Mouse (Mus musculus) forebrain, embryonic 13.5 days (tissue): ENCODE data around the gene Dnm3. TPM values are rescaled to one million over a fixed set of nuclear protein-coding genes. Genes with fewer than 3 reads are reported as not detected.

Experiments
- ATAC-seq: fragments of 200-750 bp; cut with Nextera tagmentation; 2 replicates; pipeline ENCODE4 v1.8.0; 2017
- H3K27ac ChIP-seq: fragments of 300-500 bp; sonication (generic); 2 replicates; pipeline ENCODE4 v1.5.1; 2015; ENCODE audit warnings: inconsistent platforms, mild to moderate bottlenecking, moderate library complexity
- H3K27me3 ChIP-seq: fragments of 300-500 bp; sonication (generic); 2 replicates; pipeline ENCODE4 v1.6.1; 2015; ENCODE audit warnings: mild to moderate bottlenecking, inconsistent platforms
- H3K36me3 ChIP-seq: fragments of 300-500 bp; sonication (generic); 2 replicates; pipeline ENCODE4 v1.6.1; 2015; ENCODE audit warnings: mild to moderate bottlenecking, inconsistent platforms; ENCODE audit not compliant: poor library complexity, severe bottlenecking
- H3K4me1 ChIP-seq: fragments of 300-500 bp; sonication (generic); 2 replicates; pipeline ENCODE4 v1.6.1; 2015; ENCODE audit warnings: inconsistent platforms
- H3K4me2 ChIP-seq: fragments of 300-500 bp; sonication (generic); 2 replicates; pipeline ENCODE4 v1.6.1; 2015; ENCODE audit warnings: inconsistent platforms, mild to moderate bottlenecking, moderate library complexity
- H3K4me3 ChIP-seq: fragments of 300-500 bp; sonication (generic); 2 replicates; pipeline ENCODE4 v1.5.1; 2015; ENCODE audit warnings: mild to moderate bottlenecking, inconsistent platforms
- H3K9ac ChIP-seq: fragments of 300-500 bp; sonication (generic); 2 replicates; pipeline ENCODE4 v1.6.1; 2015; ENCODE audit warnings: mild to moderate bottlenecking, inconsistent platforms
- H3K9me3 ChIP-seq: fragments of 300-500 bp; sonication (generic); replicated peaks from 2 replicates; pipeline ENCODE4 v1.6.1; 2016; ENCODE audit warnings: inconsistent platforms
- WGBS: fragments of 180-500 bp; shearing (Covaris S2); methylation state at CpG from one replicate; pipeline ENCODE4 v1.1.7; 2015; 5-methylcytosine and 5-hydroxymethylcytosine counted together
- polyA plus RNA-seq: library from polyadenylated mRNA; unstranded; fragments of >200 nt; fragmentation: Nextera tagmentation; extraction: Ambion mirVana; gene quantifications from 2 replicates; pipeline ENCODE4 v1.2.1, GENCODE M21; 2015

Gene Dnm3
- polyA plus RNA-seq, 1 experiment from 2014 or later = 15.1 TPM

DNA sequence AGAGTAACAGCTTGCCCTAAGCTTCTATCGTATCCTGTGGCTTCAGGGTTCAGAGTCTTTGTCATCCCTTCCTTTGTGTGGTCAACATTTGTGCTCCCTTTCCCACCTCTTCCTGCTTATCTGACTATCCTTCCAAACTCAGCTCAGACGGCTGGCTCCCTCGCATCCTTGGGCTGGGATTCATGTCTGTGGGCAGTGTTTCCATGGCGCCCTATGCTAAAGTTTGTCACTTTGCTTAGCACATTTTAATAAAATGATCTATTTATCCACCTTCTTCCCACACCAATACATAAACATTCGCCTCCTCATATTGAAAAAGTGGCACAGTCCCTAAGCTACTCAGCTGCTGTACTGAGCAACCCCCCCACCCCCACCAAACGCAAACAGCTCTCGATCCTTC is 165.7 kb downstream of the Dnm3 start:
- Histone ChIP-seq H3K9ac (no peak overlapping the region), H3K9me3 (no peaks in the 10 kb centered on the region), H3K4me2 (no peak overlapping the region), H3K4me1 (0 out of 2 replicates have a peak, but pooled peaks cover 3% of the 10 kb centered on the region), H3K27me3 (no peaks in the 10 kb centered on the region), H3K27ac (no peak overlapping the region), H3K4me3 (no peak overlapping the region), H3K36me3 (no peaks in the 10 kb centered on the region)
- no peak for ATAC-seq
- 81% methylated on average over 7 of the region's 7 CpGs for WGBS

DNA sequence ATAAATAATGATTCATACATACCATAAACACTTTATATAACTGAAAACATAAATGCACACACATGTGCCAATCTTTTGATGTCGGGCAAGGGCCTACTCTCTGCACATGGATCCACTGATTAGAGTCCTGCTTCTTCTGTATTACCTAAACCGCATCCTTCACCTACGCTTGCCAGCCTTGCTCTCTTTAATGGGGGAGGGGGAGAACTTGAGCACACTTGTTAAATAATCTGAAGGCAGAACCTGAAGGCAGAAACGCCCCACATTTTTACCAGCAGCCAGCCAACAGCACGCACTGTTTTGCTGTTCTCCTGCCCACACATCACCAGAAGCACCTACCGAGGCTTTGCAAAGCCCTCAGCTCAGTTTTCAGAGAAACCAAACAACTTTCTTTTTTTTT is 172.6 kb downstream of the Dnm3 start:
- H3K9me3 ChIP-seq = no peaks in the 10 kb centered on the region
- 83% methylated on average over 6 of the region's 6 CpGs for WGBS
- no peak overlapping the region for H3K4me3 ChIP-seq
- 0 out of 2 replicates have a peak, but pooled peaks cover 4% of the 10 kb centered on the region for H3K4me1 ChIP-seq
- H3K27ac ChIP-seq = no peak overlapping the region
- no peaks in the 10 kb centered on the region for H3K36me3 ChIP-seq
- ATAC-seq = no peak
- no peak overlapping the region for H3K4me2 ChIP-seq
- H3K9ac ChIP-seq = no peak overlapping the region
- no peaks in the 10 kb centered on the region for H3K27me3 ChIP-seq

DNA sequence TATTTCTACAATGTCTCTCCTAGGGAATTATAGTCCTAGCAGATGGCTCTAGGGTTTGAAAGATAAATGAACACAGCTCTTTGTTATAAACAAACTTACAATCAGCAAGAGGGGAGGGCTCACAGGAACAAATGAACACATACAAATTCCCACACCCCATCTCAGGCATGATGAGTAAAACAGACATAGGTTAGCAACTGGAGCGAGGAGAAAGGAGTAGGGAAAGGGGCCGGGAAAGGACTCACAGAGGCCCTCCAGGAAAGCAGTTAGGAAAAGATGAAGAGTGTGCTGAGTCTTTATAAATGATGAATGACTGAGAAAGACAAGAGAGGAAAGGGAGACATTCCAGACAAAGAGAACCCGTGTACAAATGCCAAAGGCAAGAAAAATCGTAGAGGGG is 175.4 kb downstream of the Dnm3 start:
- Histone ChIP-seq H3K4me1 (peaks cover 4% of the 10 kb centered on the region; the same call in 1 of the 2 replicates), H3K36me3 (no peaks in the 10 kb centered on the region), H3K4me2 (no peak overlapping the region), H3K27me3 (no peaks in the 10 kb centered on the region), H3K27ac (no peak overlapping the region), H3K4me3 (no peak overlapping the region), H3K9ac (no peak overlapping the region), H3K9me3 (no peaks in the 10 kb centered on the region)
- 53% methylated on average over 4 of the region's 4 CpGs for WGBS
- ATAC-seq = no peak

DNA sequence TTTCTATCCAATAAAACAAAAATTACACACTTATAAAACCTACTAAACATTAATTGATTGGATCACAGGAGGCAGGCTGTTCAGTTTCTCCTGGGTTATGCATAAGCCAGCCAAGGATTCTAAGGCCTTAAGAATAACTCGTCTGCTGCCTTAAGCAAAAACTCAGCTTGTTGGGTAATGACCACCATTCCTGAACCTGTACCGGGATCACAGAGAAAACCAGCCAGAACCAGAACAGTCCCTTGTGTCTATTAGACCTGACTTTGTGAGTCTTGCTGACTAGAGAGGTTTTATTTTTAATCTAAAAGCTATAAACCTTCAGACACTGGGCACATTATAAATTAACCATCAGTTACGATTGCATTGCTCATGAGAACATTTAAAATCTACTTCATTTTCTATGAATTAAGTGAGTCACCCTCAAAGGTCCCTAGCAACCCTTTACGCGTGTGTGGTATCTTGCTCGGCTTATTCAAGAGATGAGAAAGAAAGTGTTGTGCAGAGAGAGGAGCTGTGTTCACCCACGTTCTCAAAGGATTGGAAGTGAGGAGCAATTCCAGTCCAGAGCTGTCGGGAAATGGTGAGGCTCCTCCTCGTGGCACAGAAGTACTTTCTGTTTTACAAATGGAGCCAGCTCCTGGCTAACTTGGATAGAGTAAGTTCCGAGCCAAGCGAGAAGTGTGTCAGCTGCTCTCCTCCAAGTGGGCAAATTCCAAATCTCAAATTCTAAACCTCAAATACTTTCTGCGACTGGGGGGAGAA is 178.1 kb downstream of the Dnm3 start:
- Histone ChIP-seq H3K9ac (no peak overlapping the region), H3K9me3 (no peaks in the 10 kb centered on the region), H3K4me1 (peaks cover 4% of the 10 kb centered on the region; the same call in 1 of the 2 replicates), H3K27ac (no peak overlapping the region), H3K27me3 (no peaks in the 10 kb centered on the region), H3K4me2 (no peak overlapping the region), H3K4me3 (no peak overlapping the region), H3K36me3 (no peaks in the 10 kb centered on the region)
- peak; percentile 55; the same call in 1 of the 2 replicates for ATAC-seq
- WGBS = 74% methylated on average over 12 of the region's 12 CpGs

DNA sequence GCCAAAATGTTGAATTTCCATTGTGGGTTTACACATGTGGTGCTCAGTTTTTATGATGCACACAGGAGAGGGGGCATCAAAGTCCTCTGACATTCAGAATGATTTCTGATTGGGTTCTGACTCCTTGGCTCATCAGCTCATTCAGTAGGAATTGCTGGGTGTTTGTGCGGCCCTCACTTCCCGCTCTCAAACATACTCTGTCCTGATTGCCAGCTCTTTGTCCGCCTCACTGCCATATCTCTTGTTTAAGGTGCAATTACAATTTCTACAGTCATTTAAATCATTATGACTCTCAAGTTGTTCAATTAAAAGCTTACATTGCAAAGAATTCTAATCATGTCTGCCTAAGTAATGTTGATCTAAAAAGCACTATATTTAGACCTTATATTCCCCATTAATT is 179.3 kb downstream of the Dnm3 start:
- Histone ChIP-seq H3K9me3 (no peaks in the 10 kb centered on the region), H3K4me1 (peaks cover 14% of the 10 kb centered on the region; the same call in 1 of the 2 replicates), H3K4me3 (no peak overlapping the region), H3K36me3 (no peaks in the 10 kb centered on the region), H3K9ac (no peak overlapping the region), H3K4me2 (no peak overlapping the region), H3K27me3 (no peaks in the 10 kb centered on the region), H3K27ac (peak overlapping the region; percentile 14; the same call in 1 of the 2 replicates)
- WGBS = 54% methylated on average over 3 of the region's 3 CpGs
- ATAC-seq = peak; percentile 63; the same call in 1 of the 2 replicates

DNA sequence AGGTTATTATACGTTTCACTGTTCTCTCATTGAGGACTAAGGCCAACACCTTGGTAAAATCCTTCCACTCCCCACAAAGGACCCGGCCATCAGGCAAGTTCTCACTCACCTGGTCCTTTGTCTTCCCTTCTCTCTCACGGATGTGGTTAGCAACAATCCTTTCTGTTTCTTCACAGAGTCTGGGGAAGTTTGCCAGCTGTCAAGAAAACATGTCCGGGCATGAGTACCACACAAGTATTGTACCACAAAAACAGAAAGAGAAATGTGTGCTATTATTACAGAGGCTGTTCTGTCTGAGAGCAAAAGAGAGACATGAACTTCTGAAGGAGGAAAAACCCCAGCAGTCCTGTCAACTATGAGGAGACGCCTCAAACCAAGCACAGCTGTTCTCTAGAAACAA is 182.4 kb downstream of the Dnm3 start:
- no peak overlapping the region for H3K9ac ChIP-seq
- no peak overlapping the region for H3K4me2 ChIP-seq
- H3K4me3 ChIP-seq = no peak overlapping the region
- no peak overlapping the region for H3K27ac ChIP-seq
- peaks cover 10% of the 10 kb centered on the region; the same call in 1 of the 2 replicates for H3K4me1 ChIP-seq
- WGBS = 73% methylated on average over 5 of the region's 5 CpGs
- H3K9me3 ChIP-seq = no peaks in the 10 kb centered on the region
- ATAC-seq = no peak
- no peaks in the 10 kb centered on the region for H3K27me3 ChIP-seq
- no peaks in the 10 kb centered on the region for H3K36me3 ChIP-seq

DNA sequence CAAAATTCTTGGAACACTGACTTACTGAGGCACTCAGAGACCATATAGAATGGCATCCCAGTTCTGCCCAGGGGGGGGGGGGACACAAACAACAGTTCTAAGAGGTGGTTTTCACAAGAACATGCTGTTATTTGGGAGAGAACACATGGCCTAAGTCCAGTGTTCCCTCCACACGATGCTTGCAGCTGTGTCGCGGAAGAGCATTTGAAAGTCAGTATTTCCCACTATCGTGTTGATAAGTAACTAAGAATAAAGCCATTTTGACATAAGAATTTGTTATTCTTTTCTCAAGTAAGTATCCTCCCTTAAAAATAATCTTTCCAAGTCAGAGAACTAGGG is 183.3 kb downstream of the Dnm3 start:
- no peaks in the 10 kb centered on the region for H3K36me3 ChIP-seq
- ATAC-seq = peak; percentile 36; the same call in 1 of the 2 replicates
- no peak overlapping the region for H3K9ac ChIP-seq
- 90% methylated on average over 4 of the region's 4 CpGs for WGBS
- H3K4me2 ChIP-seq = no peak overlapping the region
- H3K27me3 ChIP-seq = no peaks in the 10 kb centered on the region
- H3K27ac ChIP-seq = no peak overlapping the region
- H3K4me1 ChIP-seq = peaks cover 10% of the 10 kb centered on the region; the same call in 1 of the 2 replicates
- no peak overlapping the region for H3K4me3 ChIP-seq
- no peaks in the 10 kb centered on the region for H3K9me3 ChIP-seq

DNA sequence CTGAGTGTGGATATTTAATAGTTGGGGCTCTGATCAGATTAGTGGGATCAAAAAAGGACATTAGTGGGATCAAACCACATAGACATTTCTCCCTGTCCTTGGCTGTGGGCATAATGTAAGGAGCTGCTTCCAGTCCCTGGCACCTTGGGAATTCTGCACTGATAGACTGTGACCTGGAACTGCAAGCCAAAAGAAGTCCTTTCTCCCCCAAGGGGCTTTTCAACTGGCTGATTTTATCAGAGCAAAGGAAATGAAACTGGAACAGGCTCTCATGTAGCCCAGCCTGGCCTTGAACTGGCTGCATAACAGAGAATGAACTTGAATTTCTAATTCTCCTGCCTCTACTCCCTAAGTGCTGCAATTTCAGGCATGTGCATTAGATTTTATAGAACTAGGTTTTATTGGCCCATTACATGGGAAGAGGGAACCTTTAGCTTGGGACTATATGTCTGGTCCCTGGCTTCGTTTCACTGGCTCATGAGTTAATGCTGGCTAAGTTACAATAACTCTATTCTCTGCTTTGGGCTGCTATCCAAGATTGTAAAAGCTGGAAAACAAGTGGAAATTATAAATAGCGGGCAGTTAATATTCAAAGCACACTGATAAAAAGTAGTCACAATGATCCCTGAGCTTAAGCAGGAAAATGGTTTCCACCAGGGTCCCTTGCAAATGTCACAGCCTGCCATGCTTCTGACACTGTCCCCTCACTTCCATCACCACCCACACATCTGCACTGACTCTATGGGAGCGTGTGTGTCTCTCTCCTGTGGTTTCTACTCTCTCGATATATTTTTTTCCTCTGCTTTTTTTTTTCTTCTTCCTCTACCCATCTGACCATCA is 183.9 kb downstream of the Dnm3 start:
- WGBS = 61% methylated on average over 4 of the region's 4 CpGs
- no peak overlapping the region for H3K4me3 ChIP-seq
- H3K4me2 ChIP-seq = no peak overlapping the region
- no peaks in the 10 kb centered on the region for H3K9me3 ChIP-seq
- no peaks in the 10 kb centered on the region for H3K36me3 ChIP-seq
- H3K4me1 ChIP-seq = peaks cover 10% of the 10 kb centered on the region; the same call in 1 of the 2 replicates
- H3K27ac ChIP-seq = no peak overlapping the region
- 0 out of 2 replicates have a peak, but pooled peaks have one; percentile 14 for ATAC-seq
- no peaks in the 10 kb centered on the region for H3K27me3 ChIP-seq
- no peak overlapping the region for H3K9ac ChIP-seq

DNA sequence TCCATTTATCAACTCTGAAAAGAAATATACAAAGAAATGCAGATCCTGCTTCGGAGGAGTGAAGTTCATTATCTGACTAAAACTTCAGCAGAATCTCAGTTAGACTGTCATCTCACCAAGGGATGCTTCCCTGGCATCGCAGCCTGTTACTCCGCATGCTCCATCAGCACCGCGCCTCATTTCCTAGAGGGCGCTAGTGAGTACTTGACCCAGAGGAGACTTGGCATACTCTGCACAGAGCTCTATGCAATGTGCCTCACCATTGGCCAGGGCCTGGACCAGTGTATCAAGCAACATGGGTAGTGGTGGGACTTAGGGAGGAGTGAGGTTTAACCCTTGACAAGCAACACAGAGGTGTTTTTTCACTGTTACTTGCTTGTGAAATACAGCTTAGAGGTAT is 190.9 kb downstream of the Dnm3 start:
- Histone ChIP-seq H3K4me1 (0 out of 2 replicates have a peak, but pooled peaks cover 3% of the 10 kb centered on the region), H3K27me3 (no peaks in the 10 kb centered on the region), H3K27ac (no peak overlapping the region), H3K36me3 (no peaks in the 10 kb centered on the region), H3K4me2 (no peak overlapping the region), H3K9me3 (no peaks in the 10 kb centered on the region), H3K9ac (no peak overlapping the region), H3K4me3 (no peak overlapping the region)
- whole genome bisulfite sequencing = 55% methylated on average over 6 of the region's 6 CpGs
- no peak for ATAC-seq

DNA sequence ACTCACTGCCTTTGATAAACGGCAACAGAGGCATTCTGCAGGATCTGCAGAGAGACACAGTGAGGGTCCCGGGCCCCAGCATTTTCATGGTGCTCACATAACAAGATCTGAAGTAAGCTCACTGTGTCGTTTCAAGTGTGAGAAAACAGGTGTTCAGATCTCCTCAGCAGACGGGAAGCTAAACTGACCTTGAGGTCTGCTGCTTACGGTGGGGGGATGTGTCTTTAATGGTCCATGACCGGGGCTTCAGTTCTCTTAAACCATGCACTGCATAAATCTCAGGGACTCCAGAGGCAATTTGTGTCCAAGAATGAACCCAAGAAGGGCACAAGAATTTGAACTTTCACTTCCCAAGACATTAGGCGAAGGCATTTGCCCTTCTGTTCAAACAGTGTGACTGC is 195.9 kb downstream of the Dnm3 start:
- Histone ChIP-seq H3K36me3 (no peaks in the 10 kb centered on the region), H3K4me1 (0 out of 2 replicates have a peak, but pooled peaks cover 5% of the 10 kb centered on the region), H3K27ac (no peak overlapping the region), H3K4me2 (no peak overlapping the region), H3K9me3 (no peaks in the 10 kb centered on the region), H3K9ac (no peak overlapping the region), H3K27me3 (no peaks in the 10 kb centered on the region), H3K4me3 (no peak overlapping the region)
- WGBS = 47% methylated on average over 7 of the region's 7 CpGs
- ATAC-seq = no peak

DNA sequence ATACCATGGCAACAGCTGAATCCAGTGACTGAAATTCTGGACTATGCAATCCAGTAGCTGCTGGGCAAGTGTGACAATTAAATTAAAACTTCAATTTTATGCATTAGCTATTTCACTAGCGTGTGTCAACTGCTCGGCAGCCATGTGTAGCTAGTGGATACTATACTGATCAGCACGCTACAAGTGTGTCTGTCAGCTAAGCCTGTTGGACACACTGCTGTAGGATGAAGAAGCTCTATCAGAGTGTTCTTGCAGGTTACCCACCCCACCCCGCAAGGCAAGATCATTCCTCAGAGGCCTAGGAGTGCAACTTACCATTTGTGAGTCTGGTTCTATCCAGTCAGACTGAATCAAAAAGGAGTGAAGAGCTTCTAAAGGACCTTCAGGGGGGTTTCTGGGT is 197.8 kb downstream of the Dnm3 start:
- Histone ChIP-seq H3K4me1 (0 out of 2 replicates have a peak, but pooled peaks cover 5% of the 10 kb centered on the region), H3K36me3 (no peaks in the 10 kb centered on the region), H3K4me2 (no peak overlapping the region), H3K9ac (no peak overlapping the region), H3K27ac (no peak overlapping the region), H3K4me3 (no peak overlapping the region), H3K9me3 (no peaks in the 10 kb centered on the region), H3K27me3 (no peaks in the 10 kb centered on the region)
- no peak for ATAC-seq
- WGBS = 92% methylated on average over 4 of the region's 4 CpGs

DNA sequence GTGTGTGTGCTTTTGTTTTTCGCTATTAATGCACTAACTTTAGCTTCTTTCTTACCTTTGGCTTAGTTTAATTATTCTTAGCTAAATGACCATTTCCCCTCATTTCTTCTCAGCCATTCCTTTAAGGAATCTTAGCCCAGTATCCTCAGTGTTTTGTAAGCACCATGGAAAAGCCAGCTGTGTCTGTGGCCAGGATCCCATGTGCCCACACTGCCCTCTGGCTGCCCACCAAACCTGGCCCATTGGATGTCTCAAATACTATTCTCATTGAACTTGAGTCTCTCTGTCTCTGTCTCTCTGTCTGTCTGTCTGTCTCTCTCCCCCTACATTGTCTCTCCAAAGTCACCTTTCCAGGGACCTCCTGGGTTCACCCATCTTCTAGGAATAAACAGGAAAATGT is 201.8 kb downstream of the Dnm3 start:
- Histone ChIP-seq H3K36me3 (no peaks in the 10 kb centered on the region), H3K9ac (no peak overlapping the region), H3K4me3 (no peak overlapping the region), H3K4me1 (no peaks in the 10 kb centered on the region), H3K9me3 (no peaks in the 10 kb centered on the region), H3K27ac (no peak overlapping the region), H3K4me2 (no peak overlapping the region), H3K27me3 (no peaks in the 10 kb centered on the region)
- WGBS = 100% methylated on average over 1 of the region's 1 CpGs
- ATAC-seq = no peak
